Mouse (Mus musculus) lung, postnatal 0 days (tissue): ENCODE measurements at regions not wholly inside any gene's neighbourhood (a gene's known extent, or its start where the extent isn't known, plus 50 kb on each side); places are given as distances from the start of the nearest gene placed in this dataset.

ENCODE experiments used
- ATAC-seq: fragments of 200-750 bp; cut with Nextera tagmentation; 2 replicates; pipeline ENCODE4 v1.8.0; 2017; ENCODE audit warnings: moderate library complexity
- DNase-seq: peaks from one replicate; pipeline ENCODE4 v3.0.0-alpha.2; 2016; ENCODE audit warnings: low spot score
- H3K27ac ChIP-seq: fragments of 300-500 bp; sonication (generic); 2 replicates; pipeline ENCODE4 v1.5.1; 2014; ENCODE audit warnings: antibody characterized with exemption, mild to moderate bottlenecking, low read length, mixed read lengths
- H3K27me3 ChIP-seq: fragments of 300-500 bp; sonication (generic); replicated peaks from 2 replicates; pipeline ENCODE4 v1.6.1; 2014; ENCODE audit warnings: low read length, mixed read lengths; ENCODE audit not compliant: insufficient read depth
- H3K36me3 ChIP-seq: fragments of 300-500 bp; sonication (generic); 2 replicates; pipeline ENCODE4 v1.6.1; 2014; ENCODE audit warnings: low read length, mixed read lengths; ENCODE audit not compliant: insufficient read depth
- H3K4me1 ChIP-seq: fragments of 300-500 bp; sonication (generic); 2 replicates; pipeline ENCODE4 v1.6.1; 2014; ENCODE audit warnings: antibody characterized with exemption, low read depth, low read length, mixed read lengths; ENCODE audit not compliant: insufficient read depth
- H3K4me2 ChIP-seq: fragments of 300-500 bp; sonication (generic); replicated peaks from 2 replicates; pipeline ENCODE4 v1.6.1; 2014; ENCODE audit warnings: low read depth, mild to moderate bottlenecking, low read length, moderate library complexity, mixed read lengths
- H3K4me3 ChIP-seq: fragments of 300-500 bp; sonication (generic); 2 replicates; pipeline ENCODE4 v1.5.1; 2014; ENCODE audit warnings: low read depth, low read length
- H3K9ac ChIP-seq: fragments of 300-500 bp; sonication (generic); replicated peaks from 2 replicates; pipeline ENCODE4 v1.6.1; 2014; ENCODE audit warnings: low read depth, mild to moderate bottlenecking
- H3K9me3 ChIP-seq: fragments of 300-500 bp; sonication (generic); 2 replicates; pipeline ENCODE4 v1.6.1; 2016; ENCODE audit warnings: low read length, mixed read lengths
- CTCF ChIP-seq: IDR thresholded peaks from 2 replicates; pipeline ENCODE4 v1.5.1; 2016; ENCODE audit warnings: antibody characterized with exemption, mild to moderate bottlenecking
- EP300 ChIP-seq: IDR thresholded peaks from 2 replicates; pipeline ENCODE4 v1.6.1; 2016; ENCODE audit warnings: antibody characterized with exemption, mild to moderate bottlenecking, control low read depth
- WGBS: fragments of 180-500 bp; shearing (Covaris S2); extraction: QIAGEN DNeasy Blood & Tissue Kit; methylation state at CpG from one replicate; pipeline ENCODE4 v1.1.7; 2014; 5-methylcytosine and 5-hydroxymethylcytosine counted together

DNA sequence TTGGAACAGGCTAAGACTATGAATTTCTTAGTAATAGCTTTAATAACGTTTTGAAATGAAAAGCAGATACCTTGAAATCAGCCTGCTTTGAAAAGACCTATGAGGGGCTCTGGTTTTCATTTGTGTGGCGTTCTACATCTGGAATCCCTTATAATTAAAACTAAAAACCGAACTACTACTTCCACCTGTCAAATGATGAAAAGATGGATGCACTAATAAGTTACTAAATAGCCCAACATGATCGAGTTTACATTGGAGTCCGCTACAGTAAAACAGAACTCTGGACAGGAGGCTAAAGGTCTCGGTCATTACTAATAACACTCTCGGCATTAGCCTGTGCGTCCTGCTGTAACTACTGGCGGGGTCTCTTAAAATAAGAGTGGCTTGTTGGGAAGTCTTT lies 154.3 kb upstream of the Cdkn3 start:
- ATAC-seq (no peak), DNase-seq (no peak)
- 37% methylated on average over 9 of the region's 9 CpGs for WGBS

GRCm38 (mm10) chr14:46604886-46605531 lies 155.3 kb upstream of the Cdkn3 start:
- Histone ChIP-seq H3K4me2 (peak overlapping the region; percentile 41), H3K9me3 (no peaks in the 10 kb centered on the region), H3K27me3 (no peaks in the 10 kb centered on the region), H3K36me3 (no peaks in the 10 kb centered on the region), H3K9ac (no peak overlapping the region), H3K4me3 (no peak overlapping the region), H3K4me1 (no peaks in the 10 kb centered on the region), H3K27ac (no peak overlapping the region)
- TF ChIP-seq EP300, result no peak
- TF ChIP-seq CTCF, result no peak
- WGBS, result 9% methylated on average over 16 of the region's 16 CpGs
- 0 out of 2 replicates have a peak, but pooled peaks have one; percentile 44 for ATAC-seq
- DNase-seq, result no peak

More for the DNA sequence above, 154.3 kb upstream of the Cdkn3 start:
- no peak overlapping the region for H3K4me2 ChIP-seq
- no peak overlapping the region for H3K9ac ChIP-seq
- TF ChIP-seq EP300 (no peak), CTCF (no peak)
- H3K4me3 ChIP-seq, result no peak overlapping the region
- no peak overlapping the region for H3K27ac ChIP-seq
- no peaks in the 10 kb centered on the region for H3K27me3 ChIP-seq
- no peaks in the 10 kb centered on the region for H3K36me3 ChIP-seq
- no peaks in the 10 kb centered on the region for H3K9me3 ChIP-seq
- H3K4me1 ChIP-seq, result no peaks in the 10 kb centered on the region

DNA sequence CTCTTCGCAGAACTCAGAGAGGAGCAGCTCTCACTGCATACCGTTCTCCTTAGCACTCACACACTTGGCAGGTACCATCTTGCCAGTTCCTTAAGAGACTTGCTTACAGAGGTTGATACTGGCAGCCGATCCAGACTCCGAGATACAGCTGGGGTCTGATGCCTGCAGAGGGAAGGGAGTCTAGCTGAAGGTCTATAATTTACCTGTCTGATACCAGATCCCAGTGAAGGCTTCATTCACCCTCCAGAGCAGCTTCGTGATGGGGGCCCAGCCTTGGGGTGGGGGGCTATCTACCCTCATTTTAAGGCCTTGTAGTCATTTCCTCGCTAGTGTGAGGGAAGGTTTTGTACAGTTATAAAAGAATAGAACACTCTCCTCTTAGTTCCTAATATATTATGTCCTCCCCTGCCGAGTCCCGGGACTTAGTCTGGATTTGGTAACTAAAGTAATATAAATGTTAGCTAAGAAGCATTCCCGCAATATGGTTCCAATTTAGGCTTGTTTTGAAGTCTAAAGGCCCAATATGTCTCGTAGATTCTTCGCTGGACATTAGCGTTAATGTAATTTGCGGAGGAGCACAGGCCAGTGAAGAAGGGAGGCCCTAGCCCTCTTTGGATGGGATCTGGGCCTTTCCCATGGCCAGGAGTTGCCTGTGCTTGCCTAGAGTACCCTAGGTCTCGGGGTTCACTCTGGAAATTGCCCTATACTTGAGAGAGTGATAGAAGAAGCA lies 156.0 kb upstream of the Cdkn3 start:
- Histone ChIP-seq H3K9me3 (no peaks in the 10 kb centered on the region), H3K9ac (no peak overlapping the region), H3K27ac (no peak overlapping the region), H3K27me3 (no peaks in the 10 kb centered on the region), H3K4me3 (no peak overlapping the region), H3K4me2 (no peak overlapping the region), H3K4me1 (no peaks in the 10 kb centered on the region), H3K36me3 (no peaks in the 10 kb centered on the region)
- no peak for DNase-seq
- 87% methylated on average over 14 of the region's 14 CpGs for WGBS
- TF ChIP-seq EP300, result no peak
- TF ChIP-seq CTCF, result no peak
- ATAC-seq, result no peak

GRCm38 (mm10) chr14:46596696-46597359 lies 163.5 kb upstream of the Cdkn3 start:
- no peak overlapping the region for H3K9ac ChIP-seq
- H3K27me3 ChIP-seq, result no peaks in the 10 kb centered on the region

DNA sequence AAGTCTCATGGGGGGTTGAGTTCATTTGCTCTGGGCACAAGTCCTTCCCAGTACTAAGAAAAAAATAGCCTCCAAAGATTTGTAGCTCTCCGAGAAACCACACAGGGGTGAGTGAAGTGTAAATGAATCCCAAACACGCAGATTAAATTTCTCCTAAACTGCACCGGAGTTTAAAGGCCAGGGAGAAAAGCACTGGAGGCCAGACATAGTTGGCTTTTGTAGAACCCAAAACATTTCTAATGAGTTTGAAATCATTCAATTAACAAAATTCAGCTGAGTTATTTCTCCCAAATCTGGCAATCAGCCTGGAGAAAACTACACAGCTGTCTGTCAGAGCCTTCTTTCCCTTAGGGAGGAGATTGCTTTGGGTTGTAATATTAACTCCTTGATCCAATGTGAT lies 166.2 kb upstream of the Cdkn3 start:
- WGBS, result 56% methylated on average over 3 of the region's 3 CpGs
- H3K36me3 ChIP-seq, result no peaks in the 10 kb centered on the region
- no peaks in the 10 kb centered on the region for H3K4me1 ChIP-seq
- H3K9ac ChIP-seq, result no peak overlapping the region
- no peak overlapping the region for H3K27ac ChIP-seq
- no peaks in the 10 kb centered on the region for H3K27me3 ChIP-seq
- H3K4me2 ChIP-seq, result no peak overlapping the region
- H3K4me3 ChIP-seq, result no peak overlapping the region
- no peaks in the 10 kb centered on the region for H3K9me3 ChIP-seq
- TF ChIP-seq EP300 (no peak), CTCF (no peak)
- ATAC-seq (no peak), DNase-seq (no peak)

More at GRCm38 (mm10) chr14:46596696-46597359, 163.5 kb upstream of the Cdkn3 start:
- TF ChIP-seq EP300 (no peak), CTCF (no peak)
- Histone ChIP-seq H3K4me3 (no peak overlapping the region), H3K27ac (no peak overlapping the region), H3K9me3 (no peaks in the 10 kb centered on the region), H3K4me1 (no peaks in the 10 kb centered on the region), H3K4me2 (no peak overlapping the region), H3K36me3 (no peaks in the 10 kb centered on the region)
- 73% methylated on average over 7 of the region's 7 CpGs for WGBS
- DNase-seq (no peak), ATAC-seq (no peak)

- H3K36me3 ChIP-seq, result no peaks in the 10 kb centered on the region
- 71% methylated on average over 12 of the region's 12 CpGs for WGBS
- ATAC-seq (no peak), DNase-seq (no peak)
- TF ChIP-seq EP300, result no peak
- TF ChIP-seq CTCF, result no peak
- no peak overlapping the region for H3K27ac ChIP-seq
- H3K9ac ChIP-seq, result no peak overlapping the region
- H3K9me3 ChIP-seq, result no peaks in the 10 kb centered on the region
- H3K4me3 ChIP-seq, result no peak overlapping the region
- no peaks in the 10 kb centered on the region for H3K4me1 ChIP-seq
- H3K4me2 ChIP-seq, result no peak overlapping the region
- no peaks in the 10 kb centered on the region for H3K27me3 ChIP-seq
Measured at GRCm38 (mm10) chr14:46591753-46592359, 168.5 kb upstream of the Cdkn3 start.
